Mouse (Mus musculus): ENCODE measurements around the gene Nrl. TPM values are rescaled to one million over a fixed set of nuclear protein-coding genes. Genes with fewer than 3 reads are reported as not detected.

The Nrl gene
- polyA plus RNA-seq, 1 experiment from 2014 or later = not detected

DNA sequence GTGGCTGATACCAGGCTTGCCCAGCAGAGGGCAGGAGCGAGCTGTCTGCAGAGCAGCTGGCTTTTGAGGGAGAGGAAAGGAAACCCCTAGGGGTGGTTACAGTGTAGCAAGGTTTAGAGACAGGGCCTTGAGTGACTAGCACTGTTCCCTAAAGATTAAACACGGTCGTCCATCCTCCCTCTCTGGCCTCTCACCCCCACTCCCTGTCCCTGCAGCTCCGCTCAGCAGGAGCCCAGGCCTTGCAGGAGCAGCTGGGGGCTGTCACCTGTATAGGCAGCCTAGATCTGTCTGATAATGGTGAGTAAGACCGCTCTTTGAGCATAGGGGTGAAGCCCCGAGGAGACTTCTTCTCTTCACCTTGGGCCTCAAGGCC lies 27.3 kb downstream of the Nrl start:
- 25% methylated on average over 6 of the region's 6 CpGs for WGBS
- no peak overlapping the region for H3K9ac ChIP-seq (ENCODE audit: low read length)

DNA sequence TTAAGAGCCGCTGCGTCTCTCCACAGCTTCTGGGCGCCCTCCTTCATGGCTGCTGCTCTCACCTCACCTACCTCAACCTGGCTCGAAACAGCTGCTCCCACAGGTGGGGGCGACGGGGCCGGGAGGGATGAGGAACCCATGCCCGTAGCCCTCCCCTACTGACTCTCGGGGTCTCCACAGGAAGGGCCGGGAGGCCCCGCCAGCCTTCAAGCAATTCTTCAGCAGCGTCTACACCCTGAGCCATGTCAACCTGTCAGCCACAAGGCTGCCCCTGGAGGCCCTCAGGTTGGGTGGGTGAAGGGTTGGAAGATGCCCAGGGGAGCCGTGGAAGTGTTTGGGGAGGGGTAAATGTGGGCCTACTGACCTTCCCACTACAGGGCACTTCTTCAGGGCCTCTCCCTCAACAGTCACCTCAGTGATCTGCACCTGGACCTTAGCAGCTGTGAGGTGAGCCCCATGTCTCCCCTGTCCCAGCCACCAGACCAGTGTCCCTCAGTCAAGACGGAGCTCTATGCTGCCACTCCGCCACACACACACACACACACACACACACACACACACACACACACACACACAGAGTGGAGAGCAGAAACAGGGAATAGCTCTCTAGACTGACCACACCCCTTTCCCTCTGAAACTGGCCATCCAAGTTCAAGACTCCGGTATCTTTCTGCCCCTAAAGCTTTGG lies 27.9 kb downstream of the Nrl start:
- 64% methylated on average over 16 of the region's 16 CpGs for WGBS
- DNase-seq (ENCODE audit: low spot score) = no peak
- Histone ChIP-seq H3K36me3 (ENCODE audit: control insufficient read depth, insufficient read depth, low read length) (no peaks in the 10 kb centered on the region), H3K4me1 (replicated peaks; ENCODE audit: control insufficient read depth, insufficient read depth, low read length) (no peaks in the 10 kb centered on the region; the same call in 1 of the 2 replicates), H3K4me3 (ENCODE audit: low read depth, low read length) (no peak overlapping the region), H3K4me2 (ENCODE audit: low read length) (no peak overlapping the region), H3K27ac (ENCODE audit: low read depth) (no peak overlapping the region), H3K9me3 (ENCODE audit: control insufficient read depth, low read length) (no peaks in the 10 kb centered on the region), H3K27me3 (replicated peaks; ENCODE audit: control insufficient read depth, insufficient read depth, low read length) (no peaks in the 10 kb centered on the region), H3K9ac (ENCODE audit: low read length) (no peak overlapping the region)
- peak; percentile 24 for ATAC-seq (replicated peaks; ENCODE audit: low FRiP score, low TSS enrichment, low read depth)

More for the DNA sequence above, 27.3 kb downstream of the Nrl start:
- Histone ChIP-seq H3K4me1 (replicated peaks; ENCODE audit: control insufficient read depth, insufficient read depth, low read length) (no peaks in the 10 kb centered on the region), H3K27ac (ENCODE audit: low read depth) (no peak overlapping the region), H3K36me3 (ENCODE audit: control insufficient read depth, insufficient read depth, low read length) (no peaks in the 10 kb centered on the region), H3K4me3 (ENCODE audit: low read depth, low read length) (no peak overlapping the region), H3K27me3 (replicated peaks; ENCODE audit: control insufficient read depth, insufficient read depth, low read length) (no peaks in the 10 kb centered on the region), H3K9me3 (ENCODE audit: control insufficient read depth, low read length) (no peaks in the 10 kb centered on the region), H3K4me2 (ENCODE audit: low read length) (peak overlapping the region; percentile 9; the same call in 1 of the 2 replicates)
- ATAC-seq (replicated peaks; ENCODE audit: low FRiP score, low TSS enrichment, low read depth) (peak; percentile 62), DNase-seq (ENCODE audit: low spot score) (peak; percentile 97)

DNA sequence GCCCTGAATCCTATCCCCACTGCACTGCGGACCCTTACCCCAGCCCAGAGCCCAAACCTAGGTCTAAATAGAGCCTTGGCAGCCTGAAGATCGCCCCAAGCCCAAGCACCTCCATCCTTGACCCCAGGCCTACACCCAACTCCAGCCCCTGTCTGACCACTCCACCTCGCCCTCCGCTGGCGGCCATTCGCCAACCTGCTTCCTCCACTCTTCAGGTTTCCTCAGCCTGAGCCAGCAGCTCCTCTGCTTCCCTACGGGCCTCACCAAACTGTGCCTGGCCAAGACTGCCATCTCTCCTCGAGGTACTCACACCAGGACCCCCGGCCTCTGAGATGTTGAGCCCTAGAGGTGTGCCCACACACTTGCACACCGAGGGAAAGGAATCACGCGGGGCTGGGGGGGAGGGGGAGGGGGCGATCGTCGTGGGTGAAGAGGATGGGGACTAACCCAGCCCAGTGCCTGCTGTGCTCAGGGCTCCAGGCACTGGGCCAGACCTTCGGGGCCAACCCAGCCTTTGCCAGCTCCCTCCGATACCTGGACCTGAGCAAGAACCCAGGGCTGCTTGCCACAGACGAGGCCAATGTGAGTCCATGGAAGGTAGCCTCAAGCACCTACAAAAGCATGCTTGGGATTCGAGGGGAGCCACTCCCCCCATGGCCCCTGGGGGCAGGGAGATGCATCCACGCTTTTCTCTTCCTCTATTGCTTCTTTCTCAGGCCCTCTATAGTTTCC lies 29.1 kb downstream of the Nrl start:
- H3K27me3 ChIP-seq (replicated peaks; ENCODE audit: control insufficient read depth, insufficient read depth, low read length) = no peaks in the 10 kb centered on the region
- no peaks in the 10 kb centered on the region for H3K36me3 ChIP-seq (ENCODE audit: control insufficient read depth, insufficient read depth, low read length)
- DNase-seq (ENCODE audit: low spot score) (no peak), ATAC-seq (replicated peaks; ENCODE audit: low FRiP score, low TSS enrichment, low read depth) (no peak)
- no peak overlapping the region for H3K9ac ChIP-seq (ENCODE audit: low read length)
- H3K4me2 ChIP-seq (ENCODE audit: low read length) = no peak overlapping the region
- no peaks in the 10 kb centered on the region; the same call in 1 of the 2 replicates for H3K4me1 ChIP-seq (replicated peaks; ENCODE audit: control insufficient read depth, insufficient read depth, low read length)
- no peak overlapping the region for H3K4me3 ChIP-seq (ENCODE audit: low read depth, low read length)
- no peaks in the 10 kb centered on the region for H3K9me3 ChIP-seq (ENCODE audit: control insufficient read depth, low read length)
- 73% methylated on average over 19 of the region's 20 CpGs for WGBS
- H3K27ac ChIP-seq (ENCODE audit: low read depth) = no peak overlapping the region

DNA sequence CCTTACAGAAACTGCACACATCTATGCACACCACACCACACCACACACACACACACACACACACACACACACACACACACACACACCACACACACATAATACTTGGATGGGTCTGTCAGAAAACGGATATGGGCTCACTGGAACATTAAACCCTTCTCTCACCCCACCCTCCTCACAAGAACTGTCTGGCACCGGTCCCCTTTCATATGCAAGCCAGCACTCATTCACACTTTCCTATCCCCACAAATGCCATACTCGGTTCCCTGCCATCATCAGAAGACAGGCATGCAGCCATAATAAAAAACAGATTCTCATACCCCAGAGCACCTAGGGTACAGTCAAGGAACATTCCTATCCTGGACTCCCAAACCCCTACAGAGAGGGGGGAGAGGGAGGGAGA lies 32.7 kb downstream of the Nrl start:
- Histone ChIP-seq H3K4me3 (ENCODE audit: low read depth, low read length) (no peak overlapping the region), H3K9ac (ENCODE audit: low read length) (no peak overlapping the region), H3K27me3 (replicated peaks; ENCODE audit: control insufficient read depth, insufficient read depth, low read length) (no peaks in the 10 kb centered on the region), H3K4me1 (replicated peaks; ENCODE audit: control insufficient read depth, insufficient read depth, low read length) (no peaks in the 10 kb centered on the region; the same call in 1 of the 2 replicates), H3K27ac (ENCODE audit: low read depth) (no peak overlapping the region), H3K4me2 (ENCODE audit: low read length) (no peak overlapping the region), H3K9me3 (ENCODE audit: control insufficient read depth, low read length) (no peaks in the 10 kb centered on the region), H3K36me3 (ENCODE audit: control insufficient read depth, insufficient read depth, low read length) (peaks cover 19% of the 10 kb centered on the region)
- ATAC-seq (replicated peaks; ENCODE audit: low FRiP score, low TSS enrichment, low read depth) (no peak), DNase-seq (ENCODE audit: low spot score) (no peak)
- 43% methylated on average over 3 of the region's 3 CpGs for WGBS

DNA sequence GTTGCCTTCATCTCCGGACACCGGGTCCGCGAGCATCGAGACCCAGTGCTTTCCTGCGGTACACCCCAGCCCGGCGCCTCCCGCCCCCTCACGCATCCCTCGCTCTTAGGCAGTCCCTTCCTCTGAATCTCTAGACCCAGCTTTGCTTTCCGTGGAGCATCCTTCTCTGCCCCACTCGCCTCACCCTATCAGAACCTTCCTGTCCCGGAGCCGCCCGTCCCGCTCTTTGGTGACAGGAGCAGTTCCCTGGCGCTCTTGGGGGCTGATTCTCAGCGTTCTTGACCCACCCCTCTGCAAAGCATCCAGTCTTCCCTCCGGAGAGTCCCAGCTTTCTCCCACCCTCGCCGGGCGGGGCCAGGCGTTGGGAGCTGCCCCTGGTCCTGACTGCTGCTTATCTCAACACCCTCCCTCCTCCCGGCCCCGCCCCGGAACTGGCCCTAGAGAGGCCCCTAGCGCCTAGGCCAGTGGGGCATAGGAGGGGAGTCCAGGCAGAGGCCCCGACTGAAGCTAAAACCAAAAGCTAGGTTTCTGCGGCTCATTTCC lies 33.4 kb downstream of the Nrl start:
- Histone ChIP-seq H3K36me3 (ENCODE audit: control insufficient read depth, insufficient read depth, low read length) (peaks cover 26% of the 10 kb centered on the region), H3K27me3 (replicated peaks; ENCODE audit: control insufficient read depth, insufficient read depth, low read length) (no peaks in the 10 kb centered on the region), H3K9me3 (ENCODE audit: control insufficient read depth, low read length) (no peaks in the 10 kb centered on the region), H3K4me3 (ENCODE audit: low read depth, low read length) (peak overlapping the region; percentile 61), H3K4me2 (ENCODE audit: low read length) (peak overlapping the region; percentile 74), H3K9ac (ENCODE audit: low read length) (peak overlapping the region; percentile 54), H3K27ac (ENCODE audit: low read depth) (peak overlapping the region; percentile 5; the same call in 1 of the 2 replicates), H3K4me1 (replicated peaks; ENCODE audit: control insufficient read depth, insufficient read depth, low read length) (no peaks in the 10 kb centered on the region; the same call in 1 of the 2 replicates)
- under 1% methylated on average over 30 of the region's 30 CpGs for WGBS
- DNase-seq (ENCODE audit: low spot score) (peak; percentile 84), ATAC-seq (replicated peaks; ENCODE audit: low FRiP score, low TSS enrichment, low read depth) (peak; percentile 72)

DNA sequence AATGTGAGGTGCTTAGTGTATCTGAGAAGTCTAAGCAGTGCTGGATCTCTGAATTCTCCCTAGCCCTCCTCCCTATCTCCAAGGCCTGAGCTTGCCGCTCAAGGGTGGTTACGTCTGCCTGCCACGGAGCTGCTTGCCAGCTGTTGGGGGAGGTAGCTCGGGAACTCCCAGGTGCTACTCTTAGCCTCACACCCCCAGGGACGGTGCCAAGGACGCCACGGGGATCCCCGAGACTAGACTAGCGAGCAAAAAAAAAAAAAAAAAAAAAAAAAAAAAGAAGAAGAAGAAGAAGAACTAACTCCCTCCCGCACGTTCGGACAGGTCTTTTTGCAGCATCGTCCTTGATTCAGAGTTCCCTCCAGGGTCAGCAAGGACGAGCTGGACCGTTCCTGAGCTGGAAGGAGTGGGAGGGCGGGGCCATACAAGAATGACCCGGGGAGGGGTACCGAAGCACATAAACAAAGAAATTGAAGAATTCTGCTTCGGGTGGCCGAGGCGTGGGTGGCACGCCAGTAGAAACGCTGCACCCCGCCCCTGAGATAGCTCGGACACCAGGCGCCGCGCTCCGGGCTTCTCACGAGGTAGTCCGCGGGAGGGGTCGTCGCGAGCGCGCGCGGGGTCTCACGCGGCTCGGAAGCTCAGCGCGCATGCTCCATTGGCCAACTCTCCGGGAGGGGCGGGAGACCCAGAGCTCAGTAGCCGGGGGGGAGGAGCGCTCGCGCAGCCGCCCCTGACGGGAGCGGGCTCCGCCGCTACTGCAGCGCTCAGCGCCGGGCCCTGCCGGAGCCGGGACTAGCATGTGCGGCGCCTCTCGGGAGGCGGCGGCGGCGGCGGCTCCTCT lies 34.2 kb downstream of the Nrl start, which contains the start of gene Carmil3:
Carmil3 (plus strand) TSS at position 291 of the 841 bp plus-strand sequence.
- DNase-seq (ENCODE audit: low spot score) (peak; percentile 80), ATAC-seq (replicated peaks; ENCODE audit: low FRiP score, low TSS enrichment, low read depth) (peak; percentile 80)
- no peaks in the 10 kb centered on the region for H3K27me3 ChIP-seq (replicated peaks; ENCODE audit: control insufficient read depth, insufficient read depth, low read length)
- no peaks in the 10 kb centered on the region; the same call in 1 of the 2 replicates for H3K4me1 ChIP-seq (replicated peaks; ENCODE audit: control insufficient read depth, insufficient read depth, low read length)
- H3K4me2 ChIP-seq (ENCODE audit: low read length) = peak within 1 kb of the TSS; percentile 74
- no peaks in the 10 kb centered on the region for H3K9me3 ChIP-seq (ENCODE audit: control insufficient read depth, low read length)
- H3K27ac ChIP-seq (ENCODE audit: low read depth) = peak within 1 kb of the TSS; percentile 5; the same call in 1 of the 2 replicates
- under 1% methylated on average over 57 of the region's 68 CpGs for WGBS
- H3K9ac ChIP-seq (ENCODE audit: low read length) = peak within 1 kb of the TSS; percentile 54
- peak within 1 kb of the TSS; percentile 61 for H3K4me3 ChIP-seq (ENCODE audit: low read depth, low read length)
- peaks cover 33% of the 10 kb centered on the region for H3K36me3 ChIP-seq (ENCODE audit: control insufficient read depth, insufficient read depth, low read length)

DNA sequence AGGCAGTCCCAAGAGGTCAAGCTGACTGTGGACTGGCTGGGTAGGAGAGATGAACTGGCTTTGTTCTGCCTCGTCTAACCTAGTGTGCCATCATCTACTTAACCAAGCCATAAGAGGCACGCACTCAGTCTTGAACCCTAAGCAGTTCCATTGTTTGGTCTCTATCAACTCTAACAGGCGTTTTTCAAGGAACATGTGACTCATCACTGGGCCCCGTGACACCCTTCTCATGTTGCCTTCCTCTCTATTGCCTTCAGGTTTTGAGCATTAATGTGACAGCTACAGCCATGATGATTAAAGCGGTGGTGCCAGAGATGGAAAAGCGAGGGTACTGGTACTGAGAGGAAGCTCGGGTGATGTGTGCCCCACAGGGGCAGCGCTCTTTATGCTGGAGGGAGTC lies 37.9 kb downstream of the Nrl start:
- H3K27ac ChIP-seq (ENCODE audit: low read depth) = no peak overlapping the region
- ATAC-seq (replicated peaks; ENCODE audit: low FRiP score, low TSS enrichment, low read depth) = no peak
- 90% methylated on average over 8 of the region's 8 CpGs for WGBS
- no peak overlapping the region for H3K4me3 ChIP-seq (ENCODE audit: low read depth, low read length)
- no peaks in the 10 kb centered on the region for H3K27me3 ChIP-seq (replicated peaks; ENCODE audit: control insufficient read depth, insufficient read depth, low read length)
- no peak for DNase-seq (ENCODE audit: low spot score)
- H3K4me1 ChIP-seq (replicated peaks; ENCODE audit: control insufficient read depth, insufficient read depth, low read length) = no peaks in the 10 kb centered on the region; the same call in 1 of the 2 replicates
- no peaks in the 10 kb centered on the region for H3K9me3 ChIP-seq (ENCODE audit: control insufficient read depth, low read length)
- H3K4me2 ChIP-seq (ENCODE audit: low read length) = no peak overlapping the region
- peaks cover 36% of the 10 kb centered on the region for H3K36me3 ChIP-seq (ENCODE audit: control insufficient read depth, insufficient read depth, low read length)
- no peak overlapping the region for H3K9ac ChIP-seq (ENCODE audit: low read length)

DNA sequence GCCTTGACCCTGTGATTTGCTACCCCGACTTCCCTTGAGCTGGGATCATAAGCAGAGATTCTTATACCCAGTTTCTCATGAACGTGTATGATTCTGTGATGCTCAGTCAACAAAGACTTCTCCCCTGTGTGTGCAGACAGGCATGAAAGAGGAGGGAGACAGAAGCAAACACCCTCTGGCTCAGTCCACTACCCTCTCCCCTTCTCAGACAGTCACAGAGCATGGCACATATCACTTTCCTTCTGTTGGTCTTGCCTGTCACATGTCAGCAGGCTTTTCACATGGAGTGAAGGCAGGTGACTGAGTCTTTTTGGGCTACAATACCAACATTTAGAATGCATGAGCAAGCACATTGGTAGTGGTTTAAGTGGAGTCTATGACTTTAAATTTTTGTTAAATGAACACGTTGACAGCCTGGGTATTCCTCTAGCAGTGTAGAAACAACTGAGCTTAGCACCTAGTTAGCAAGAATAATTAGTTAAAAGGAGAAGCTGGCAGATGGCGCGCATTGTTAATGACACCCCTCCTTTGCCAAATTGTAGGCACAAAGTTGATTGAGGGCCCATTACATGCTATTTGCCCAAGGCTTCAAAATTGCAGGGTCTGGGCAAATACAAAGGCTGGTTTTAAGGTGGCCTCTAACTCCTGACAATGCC lies 40.2 kb downstream of the Nrl start:
- Histone ChIP-seq H3K9ac (ENCODE audit: low read length) (no peak overlapping the region), H3K4me1 (replicated peaks; ENCODE audit: control insufficient read depth, insufficient read depth, low read length) (no peaks in the 10 kb centered on the region), H3K36me3 (ENCODE audit: control insufficient read depth, insufficient read depth, low read length) (peaks cover 46% of the 10 kb centered on the region), H3K4me2 (ENCODE audit: low read length) (no peak overlapping the region), H3K9me3 (ENCODE audit: control insufficient read depth, low read length) (no peaks in the 10 kb centered on the region), H3K27ac (ENCODE audit: low read depth) (no peak overlapping the region), H3K27me3 (replicated peaks; ENCODE audit: control insufficient read depth, insufficient read depth, low read length) (no peaks in the 10 kb centered on the region), H3K4me3 (ENCODE audit: low read depth, low read length) (no peak overlapping the region)
- 72% methylated on average over 5 of the region's 5 CpGs for WGBS
- no peak for ATAC-seq (replicated peaks; ENCODE audit: low FRiP score, low TSS enrichment, low read depth)
- no peak for DNase-seq (ENCODE audit: low spot score)
